Mouse (Mus musculus): ENCODE measurements around the gene Ifnlr1.

DNA sequence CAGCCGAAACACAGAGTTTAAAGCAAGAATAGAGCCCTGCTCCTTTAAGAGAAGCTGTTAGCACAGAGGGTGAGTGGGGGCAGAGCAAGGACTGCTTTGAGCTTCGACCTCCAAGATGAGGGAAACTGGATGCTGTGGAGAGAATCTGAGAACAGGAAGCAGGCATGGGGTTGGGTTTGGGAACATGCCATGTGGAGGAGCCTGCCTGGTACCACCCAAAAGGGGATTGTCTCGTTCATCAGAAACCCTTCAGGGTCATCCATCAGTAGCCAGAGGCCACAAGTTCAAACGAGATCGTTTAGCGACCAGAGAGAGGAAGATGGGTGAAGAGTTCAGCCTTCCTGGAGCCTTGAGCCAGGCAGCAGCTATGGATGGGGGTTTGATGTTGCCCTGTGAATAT, 57.4 kb downstream of the Ifnlr1 start:
- TF ChIP-seq POLR2A (IDR thresholded peaks at IDR 0.05; ENCODE audit: low read depth, low read length) (no peak), CTCF (IDR thresholded peaks at IDR 0.05; ENCODE audit: borderline replicate concordance, insufficient read depth, low read length) (no peak)
